8 mouse cellular contexts compared by ENCODE assay signal in the genomic region with DNA sequence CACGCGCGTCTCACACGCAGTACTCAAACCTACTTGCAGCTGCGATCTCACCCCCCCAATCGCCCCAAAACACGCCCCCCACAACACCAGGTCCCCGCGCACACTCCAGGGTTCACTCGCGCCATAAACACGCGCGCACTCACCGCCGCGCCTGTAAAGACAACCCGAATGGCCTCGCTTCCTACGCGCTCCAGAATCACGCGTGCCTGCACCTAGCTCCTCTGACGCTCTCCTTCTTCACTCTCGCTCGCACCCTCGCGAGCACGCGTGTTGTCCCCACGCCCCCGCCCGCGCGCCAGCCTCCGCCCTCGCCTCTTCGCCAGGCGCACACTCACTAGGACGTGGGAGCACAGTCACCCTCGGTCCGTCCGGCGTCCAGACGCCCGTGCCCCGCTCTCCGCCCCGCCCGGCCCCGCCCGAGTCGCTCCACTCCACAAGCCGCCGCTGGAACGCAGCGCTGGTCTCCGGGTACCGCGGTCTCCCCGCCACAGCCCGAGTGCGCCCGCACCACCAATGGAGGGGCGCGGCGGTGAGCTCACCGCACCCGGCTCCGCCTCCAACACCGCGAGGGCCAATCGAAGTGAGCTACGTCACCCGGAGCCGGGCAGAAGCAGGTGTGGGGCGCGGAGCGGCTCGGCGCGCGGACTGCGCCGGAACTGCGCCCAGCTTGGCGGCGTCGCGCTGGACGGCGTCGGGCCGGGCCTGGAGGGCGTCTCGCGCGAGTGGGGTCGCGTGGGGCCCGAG. TPM values are rescaled to one million over a fixed set of nuclear protein-coding genes. Genes with fewer than 3 reads are reported as not detected.
DNase-seq lines count a peak whose midpoint lies in the region; ATAC-seq lines count a peak whose summit lies in the region.

No protein-coding gene starts in this region.

- under 1% methylated on average over 101 of the region's 101 CpGs for WGBS in embryonic facial prominence, embryonic 10.5 days
- WGBS in limb, embryonic 10.5 days = under 1% methylated on average over 101 of the region's 101 CpGs
- under 1% methylated on average over 84 of the region's 101 CpGs for WGBS in midbrain, embryonic 11.5 days

- peak; percentile 92 for DNase-seq in adrenal gland, postnatal 36 days
- peak; percentile 96 for DNase-seq in embryonic facial prominence, embryonic 10.5 days (ENCODE audit: low spot score)
- peak; percentile 85 to 89 for DNase-seq in heart, adult 18-20 months
- DNase-seq in kidney, adult 11 months = peak; percentile 76
- peak; percentile 93 for DNase-seq in limb, embryonic 10.5 days (ENCODE audit: low spot score)
- DNase-seq in midbrain, embryonic 11.5 days (ENCODE audit: low spot score, missing footprints) = peak; percentile 98
- peak; percentile 81 for DNase-seq in skeletal muscle tissue, adult 2 months (ENCODE audit: low read depth, low spot score)
- peak; percentile 81 to 86 for DNase-seq in urinary bladder, postnatal 4 days (ENCODE audit: low spot score in 2 of 2)

- H3K27ac ChIP-seq in embryonic facial prominence, embryonic 10.5 days (replicated peaks) = peak overlapping the region; percentile 89
- H3K27ac ChIP-seq in limb, embryonic 10.5 days = peak overlapping the region; percentile 82
- peak overlapping the region; percentile 88 for H3K27ac ChIP-seq in midbrain, embryonic 11.5 days (ENCODE audit: low read depth, low read length)

- peak; percentile 99 for ATAC-seq in midbrain, embryonic 11.5 days (ENCODE audit: low FRiP score)

- peaks cover 35% of the 10 kb centered on the region for H3K4me1 ChIP-seq in embryonic facial prominence, embryonic 10.5 days
- H3K4me1 ChIP-seq in limb, embryonic 10.5 days = peaks cover 19% of the 10 kb centered on the region
- H3K4me1 ChIP-seq in midbrain, embryonic 11.5 days (ENCODE audit: control insufficient read depth, insufficient read depth, low read length) = peaks cover 21% of the 10 kb centered on the region

- peak overlapping the region; percentile 83 for H3K4me3 ChIP-seq in embryonic facial prominence, embryonic 10.5 days
- peak overlapping the region; percentile 85 for H3K4me3 ChIP-seq in limb, embryonic 10.5 days
- H3K4me3 ChIP-seq in midbrain, embryonic 11.5 days (ENCODE audit: low read depth, low read length) = peak overlapping the region; percentile 83

- H3K27me3 ChIP-seq in embryonic facial prominence, embryonic 10.5 days (replicated peaks; ENCODE audit: low read depth, poor library complexity, severe bottlenecking) = peaks cover 60% of the 10 kb centered on the region
- peaks cover 63% of the 10 kb centered on the region for H3K27me3 ChIP-seq in limb, embryonic 10.5 days (ENCODE audit: low read depth, poor library complexity, severe bottlenecking)
- peaks cover 9% of the 10 kb centered on the region for H3K27me3 ChIP-seq in midbrain, embryonic 11.5 days (ENCODE audit: control insufficient read depth, insufficient read depth, low read length)

- peak overlapping the region; percentile 90 for H3K4me2 ChIP-seq in midbrain, embryonic 11.5 days

- H3K9ac ChIP-seq in midbrain, embryonic 11.5 days (ENCODE audit: low read length) = peak overlapping the region; percentile 93

- no peaks in the 10 kb centered on the region for H3K9me3 ChIP-seq in embryonic facial prominence, embryonic 10.5 days
- H3K9me3 ChIP-seq in limb, embryonic 10.5 days (replicated peaks) = no peaks in the 10 kb centered on the region
- H3K9me3 ChIP-seq in midbrain, embryonic 11.5 days (ENCODE audit: control insufficient read depth, low read length) = no peaks in the 10 kb centered on the region

- no peaks in the 10 kb centered on the region for H3K36me3 ChIP-seq in embryonic facial prominence, embryonic 10.5 days (replicated peaks)
- no peaks in the 10 kb centered on the region for H3K36me3 ChIP-seq in limb, embryonic 10.5 days
- H3K36me3 ChIP-seq in midbrain, embryonic 11.5 days (ENCODE audit: control insufficient read depth, insufficient read depth, low read length) = no peaks in the 10 kb centered on the region

RNA-seq across cellular contexts. Expression of gene Gm13090, which starts 18.8 kb away (rescaled TPM):
- total RNA-seq in adrenal gland, postnatal 36 days (2021) = not detected
- not detected in 2 replicates for polyA plus RNA-seq in embryonic facial prominence, embryonic 10.5 days (2016; fragmentation: Nextera tagmentation; extraction: Ambion mirVana)
- total RNA-seq in heart, adult 18-20 months (2021) = not detected
- not detected in 2 replicates for polyA plus RNA-seq in limb, embryonic 10.5 days (2016; fragmentation: Nextera tagmentation; extraction: Ambion mirVana)
- polyA plus RNA-seq in midbrain, embryonic 11.5 days (2014; fragmentation: Nextera tagmentation; extraction: Ambion mirVana) = not detected in 2 replicates

RNA-seq across cellular contexts. Expression of gene Vamp3, which starts 50.4 kb away (rescaled TPM):
- total RNA-seq in adrenal gland, postnatal 36 days (2021) = 10 to 100 TPM; 74.9 to 86.0 TPM
- 105 and 110 TPM in 2 replicates for polyA plus RNA-seq in embryonic facial prominence, embryonic 10.5 days (2016; fragmentation: Nextera tagmentation; extraction: Ambion mirVana)
- 10 to 100 TPM; 53.4 to 62.2 TPM for total RNA-seq in heart, adult 18-20 months (2021)
- 113 and 116 TPM in 2 replicates for polyA plus RNA-seq in limb, embryonic 10.5 days (2016; fragmentation: Nextera tagmentation; extraction: Ambion mirVana)
- 80.3 and 87.9 TPM in 2 replicates for polyA plus RNA-seq in midbrain, embryonic 11.5 days (2014; fragmentation: Nextera tagmentation; extraction: Ambion mirVana)

Comparison
In these comparisons a context has a peak if more than half of its experiments do, and no peak if none do; other contexts are left out.
1. Peak in every context shown above with its lines: DNase-seq, ATAC-seq, H3K4me3 ChIP-seq and H3K27ac ChIP-seq.